Mouse (Mus musculus): ENCODE measurements around the gene Slc29a3. TPM values are rescaled to one million over a fixed set of nuclear protein-coding genes. Genes with fewer than 3 reads are reported as not detected.
A peak's percentile ranks its signal among the peaks of the same experiment; 100 is the strongest.

Gene Slc29a3
- polyA plus RNA-seq, 1 experiment from 2014 or later: 12.7 TPM

DNA sequence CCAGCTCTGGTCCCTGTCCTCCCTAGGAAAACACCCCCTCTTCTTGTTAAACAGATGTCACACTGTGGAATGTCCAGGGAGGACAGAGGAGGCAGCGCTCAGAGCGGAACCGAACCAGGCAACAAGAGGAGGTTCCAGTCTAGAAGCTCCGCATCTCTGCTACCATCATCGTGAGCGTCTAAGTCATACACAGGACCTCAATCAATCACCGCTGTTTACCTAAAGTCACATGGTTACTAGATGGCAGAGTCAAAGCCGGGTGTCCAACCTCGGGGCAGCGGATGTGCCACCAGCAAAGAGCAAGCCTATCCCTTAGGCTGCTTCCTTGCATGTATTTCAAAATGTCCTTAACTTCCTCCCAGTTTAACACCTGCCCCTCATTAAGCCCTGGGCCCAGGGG, 39.8 kb upstream of the Slc29a3 start:
- no peaks in the 10 kb centered on the region for H3K9me3 ChIP-seq (replicated peaks)
- H3K4me3 ChIP-seq: no peak overlapping the region
- no peak overlapping the region for H3K27ac ChIP-seq
- peaks cover 37% of the 10 kb centered on the region for H3K4me1 ChIP-seq
- no peak for ATAC-seq
- H3K9ac ChIP-seq: no peak overlapping the region
- WGBS: 60% methylated on average over 10 of the region's 10 CpGs
- no peaks in the 10 kb centered on the region for H3K36me3 ChIP-seq (ENCODE audit: poor library complexity, severe bottlenecking)
- no peak overlapping the region for H3K4me2 ChIP-seq
- 0 out of 2 replicates have a peak, but pooled peaks cover 3% of the 10 kb centered on the region for H3K27me3 ChIP-seq

DNA sequence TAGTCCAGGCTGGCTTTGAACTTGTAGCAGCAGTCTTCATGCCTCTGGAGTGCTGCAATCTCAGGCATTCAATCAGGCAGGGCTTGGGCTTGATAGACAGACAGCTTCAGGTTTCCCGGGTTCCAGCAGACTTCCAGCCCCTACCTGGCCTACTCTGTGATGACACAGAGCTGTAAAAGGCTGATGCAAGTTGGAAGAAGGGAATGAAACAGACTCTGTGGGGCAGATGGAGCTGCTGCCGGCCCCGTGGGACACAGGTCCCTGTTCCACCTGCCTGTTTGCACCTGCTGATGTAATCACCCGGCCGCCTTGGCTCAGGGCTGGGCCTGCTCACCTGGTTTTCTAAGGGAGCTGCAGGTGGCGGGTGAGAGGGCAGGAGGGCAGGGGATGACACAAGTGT, 38.3 kb upstream of the Slc29a3 start:
- H3K9ac ChIP-seq: no peak overlapping the region
- no peaks in the 10 kb centered on the region for H3K36me3 ChIP-seq (ENCODE audit: poor library complexity, severe bottlenecking)
- peaks cover 37% of the 10 kb centered on the region for H3K4me1 ChIP-seq
- H3K27me3 ChIP-seq: 0 out of 2 replicates have a peak, but pooled peaks cover 3% of the 10 kb centered on the region
- H3K27ac ChIP-seq: no peak overlapping the region
- H3K4me2 ChIP-seq: no peak overlapping the region
- no peaks in the 10 kb centered on the region for H3K9me3 ChIP-seq (replicated peaks)
- no peak overlapping the region for H3K4me3 ChIP-seq
- WGBS: 89% methylated on average over 6 of the region's 6 CpGs
- ATAC-seq: no peak

DNA sequence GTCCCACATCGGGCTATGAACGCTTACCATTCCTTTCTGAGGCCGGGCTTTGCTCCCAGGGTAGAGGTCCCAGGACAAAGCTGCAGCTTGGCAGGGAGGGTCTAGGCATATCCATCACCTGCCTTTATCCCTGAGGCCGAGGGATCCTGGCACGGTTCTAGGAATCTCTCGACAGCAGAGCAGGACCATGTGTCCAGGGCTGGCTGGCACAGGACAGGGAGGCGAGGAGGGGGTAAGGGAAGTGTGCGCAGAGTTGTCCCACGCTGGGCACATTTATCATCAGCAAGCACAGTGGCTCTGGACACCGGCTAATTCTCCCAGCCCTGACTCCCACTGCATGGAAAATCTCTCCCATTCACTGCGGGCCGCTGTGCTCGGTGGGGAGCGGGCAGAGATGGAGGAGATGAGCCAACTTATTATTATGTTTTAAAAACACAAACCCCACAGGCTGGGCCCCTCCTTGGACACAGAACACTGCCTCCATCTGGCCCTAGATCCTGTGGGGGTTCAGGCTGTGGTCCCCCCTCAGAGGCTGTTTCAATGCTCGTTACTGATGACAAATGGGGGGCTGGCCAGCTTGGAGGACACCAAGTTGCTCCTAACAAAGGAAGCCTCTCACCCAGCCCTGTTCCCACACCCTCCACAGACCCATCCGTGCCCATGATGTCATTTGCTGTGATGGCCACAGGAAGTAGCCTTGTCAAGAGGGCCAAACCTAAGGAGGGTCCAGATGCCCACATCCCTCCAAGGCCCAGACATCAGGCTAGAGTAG, 34.9 kb upstream of the Slc29a3 start:
- ATAC-seq: no peak
- Histone ChIP-seq H3K4me2 (no peak overlapping the region), H3K9me3 (replicated peaks) (no peaks in the 10 kb centered on the region), H3K27me3 (no peaks in the 10 kb centered on the region), H3K4me3 (no peak overlapping the region), H3K36me3 (ENCODE audit: poor library complexity, severe bottlenecking) (no peaks in the 10 kb centered on the region), H3K9ac (no peak overlapping the region), H3K4me1 (peaks cover 9% of the 10 kb centered on the region; the same call in 1 of the 2 replicates), H3K27ac (no peak overlapping the region)
- 77% methylated on average over 16 of the region's 16 CpGs for WGBS

DNA sequence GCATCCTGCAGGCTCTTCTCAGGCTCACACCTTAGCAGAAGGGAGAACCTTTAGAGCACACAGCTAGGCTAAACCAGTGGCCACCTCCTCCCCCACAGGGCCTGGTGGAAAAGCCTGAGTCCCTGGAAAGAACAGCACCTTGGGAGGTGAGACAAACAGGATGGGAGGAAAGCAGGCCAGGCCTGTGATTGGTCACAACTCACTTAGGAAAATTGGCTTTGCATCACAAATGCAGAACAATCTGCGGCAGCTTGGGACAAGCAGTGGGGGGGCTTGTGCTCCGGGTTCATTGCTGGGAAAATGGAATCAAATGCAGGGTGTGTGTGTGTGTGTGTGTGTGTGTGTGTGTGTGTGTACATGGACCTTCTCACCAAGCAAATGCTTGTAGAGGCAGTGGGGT, 31.0 kb upstream of the Slc29a3 start:
- H3K4me2 ChIP-seq: no peak overlapping the region
- no peak overlapping the region for H3K27ac ChIP-seq
- 36% methylated on average over 2 of the region's 2 CpGs for WGBS
- no peak for ATAC-seq
- peak overlapping the region; percentile 7; the same call in 1 of the 2 replicates for H3K9ac ChIP-seq
- H3K36me3 ChIP-seq (ENCODE audit: poor library complexity, severe bottlenecking): no peaks in the 10 kb centered on the region
- H3K9me3 ChIP-seq (replicated peaks): no peaks in the 10 kb centered on the region
- no peaks in the 10 kb centered on the region for H3K27me3 ChIP-seq
- no peak overlapping the region for H3K4me3 ChIP-seq
- H3K4me1 ChIP-seq: peaks cover 6% of the 10 kb centered on the region; the same call in 1 of the 2 replicates

DNA sequence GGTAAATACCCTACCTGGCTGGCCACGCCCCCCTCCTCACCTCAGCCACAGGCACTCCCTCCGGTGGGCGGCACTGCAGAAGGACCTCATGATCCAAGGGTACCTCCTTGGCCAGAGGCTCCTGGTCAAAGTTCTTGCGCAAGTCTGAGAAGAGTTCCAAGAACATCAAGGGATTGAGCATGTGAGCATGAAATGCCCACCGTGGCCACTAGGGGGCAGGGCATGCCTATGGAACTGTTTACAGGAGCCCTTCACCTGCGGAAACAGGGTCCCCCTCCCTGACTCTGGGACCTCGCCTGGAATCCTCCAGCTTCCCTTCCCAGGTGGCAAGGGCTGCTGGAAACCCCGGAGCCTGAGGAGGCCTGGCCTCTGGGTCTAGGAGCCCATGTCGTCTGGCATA, 27.0 kb upstream of the Slc29a3 start:
- peak overlapping the region; percentile 34 for H3K4me2 ChIP-seq

DNA sequence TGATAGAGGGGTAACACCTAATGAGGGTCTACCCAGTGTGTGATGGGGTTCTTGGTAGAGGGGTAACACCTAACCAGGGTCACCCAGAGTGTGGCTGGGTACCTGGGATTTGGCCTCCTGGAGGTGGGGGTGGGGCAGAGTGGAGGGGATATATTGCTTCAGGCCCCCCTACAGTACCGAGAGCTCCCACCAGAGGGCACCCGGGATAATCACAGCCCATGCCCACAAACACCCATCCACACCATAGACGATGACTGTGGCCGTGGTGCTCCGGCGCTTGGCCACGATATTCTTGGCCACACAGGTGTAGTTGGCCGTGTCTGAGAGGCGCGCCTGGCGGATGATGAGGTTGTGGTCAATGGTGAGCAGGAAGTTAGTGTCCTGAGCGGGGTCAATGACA, 25.9 kb upstream of the Slc29a3 start:
- H3K4me1 ChIP-seq: no peaks in the 10 kb centered on the region
- H3K4me3 ChIP-seq: no peak overlapping the region
- no peak overlapping the region for H3K4me2 ChIP-seq
- WGBS: 69% methylated on average over 12 of the region's 12 CpGs
- H3K27ac ChIP-seq: no peak overlapping the region
- H3K36me3 ChIP-seq (ENCODE audit: poor library complexity, severe bottlenecking): no peaks in the 10 kb centered on the region
- H3K9ac ChIP-seq: no peak overlapping the region
- no peaks in the 10 kb centered on the region for H3K9me3 ChIP-seq (replicated peaks)
- ATAC-seq: 0 out of 2 replicates have a peak, but pooled peaks have one; percentile 11
- no peaks in the 10 kb centered on the region for H3K27me3 ChIP-seq

More for the DNA sequence above, 27.0 kb upstream of the Slc29a3 start:
- WGBS: 13% methylated on average over 9 of the region's 9 CpGs
- Histone ChIP-seq H3K36me3 (ENCODE audit: poor library complexity, severe bottlenecking) (no peaks in the 10 kb centered on the region), H3K9ac (no peak overlapping the region), H3K27ac (no peak overlapping the region), H3K27me3 (no peaks in the 10 kb centered on the region), H3K9me3 (replicated peaks) (no peaks in the 10 kb centered on the region), H3K4me3 (no peak overlapping the region), H3K4me1 (no peaks in the 10 kb centered on the region)
- peak; percentile 63 for ATAC-seq

DNA sequence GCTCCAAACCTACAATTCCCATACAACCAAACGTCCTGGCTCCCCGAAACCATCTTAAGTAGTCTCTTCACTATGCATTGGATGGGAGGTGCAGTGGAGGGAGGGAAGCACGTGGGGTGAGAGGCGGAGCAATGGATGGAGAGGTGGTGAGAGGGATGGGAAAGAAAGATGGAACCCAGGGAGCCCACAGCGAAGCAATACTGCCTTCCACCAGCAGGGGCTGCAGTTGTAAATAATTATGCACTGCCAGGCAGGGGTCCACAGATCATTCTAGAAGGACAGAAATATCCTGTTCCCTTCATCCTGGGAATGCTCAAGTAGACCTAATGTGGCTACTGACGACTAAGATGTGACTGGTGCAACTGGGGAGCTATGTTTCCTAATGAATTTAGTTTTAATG, 22.9 kb upstream of the Slc29a3 start:
- no peak overlapping the region for H3K27ac ChIP-seq
- WGBS: 71% methylated on average over 6 of the region's 6 CpGs
- H3K4me2 ChIP-seq: no peak overlapping the region
- no peak for ATAC-seq
- no peaks in the 10 kb centered on the region for H3K36me3 ChIP-seq (ENCODE audit: poor library complexity, severe bottlenecking)
- no peak overlapping the region for H3K4me3 ChIP-seq
- no peaks in the 10 kb centered on the region for H3K4me1 ChIP-seq
- H3K9ac ChIP-seq: no peak overlapping the region
- H3K9me3 ChIP-seq (replicated peaks): no peaks in the 10 kb centered on the region
- H3K27me3 ChIP-seq: no peaks in the 10 kb centered on the region

DNA sequence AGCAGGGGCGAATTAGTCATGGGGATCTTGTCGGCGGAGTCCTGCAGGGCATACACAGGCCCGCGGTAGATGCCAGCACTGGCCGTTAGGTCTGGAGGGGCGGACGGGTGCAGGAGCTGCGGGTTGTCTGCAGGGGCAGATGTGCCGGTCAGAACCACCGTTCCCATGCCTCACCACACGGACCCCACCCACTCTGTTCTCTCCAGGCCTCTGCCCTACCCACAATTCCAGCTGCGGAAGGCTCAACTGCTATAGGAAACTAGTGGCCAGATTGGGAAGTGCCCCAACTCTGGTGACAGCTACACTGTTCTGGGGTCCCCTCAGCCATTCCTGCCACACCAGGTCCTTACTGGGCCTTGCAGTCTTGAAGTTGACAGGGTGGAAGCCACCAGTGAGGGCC, 22.0 kb upstream of the Slc29a3 start:
- H3K36me3 ChIP-seq (ENCODE audit: poor library complexity, severe bottlenecking): no peaks in the 10 kb centered on the region
- no peak overlapping the region for H3K9ac ChIP-seq
- no peaks in the 10 kb centered on the region for H3K27me3 ChIP-seq
- H3K4me1 ChIP-seq: no peaks in the 10 kb centered on the region
- no peak overlapping the region for H3K4me2 ChIP-seq
- H3K4me3 ChIP-seq: no peak overlapping the region
- H3K27ac ChIP-seq: no peak overlapping the region
- H3K9me3 ChIP-seq (replicated peaks): no peaks in the 10 kb centered on the region
- ATAC-seq: no peak
- WGBS: 92% methylated on average over 13 of the region's 13 CpGs

DNA sequence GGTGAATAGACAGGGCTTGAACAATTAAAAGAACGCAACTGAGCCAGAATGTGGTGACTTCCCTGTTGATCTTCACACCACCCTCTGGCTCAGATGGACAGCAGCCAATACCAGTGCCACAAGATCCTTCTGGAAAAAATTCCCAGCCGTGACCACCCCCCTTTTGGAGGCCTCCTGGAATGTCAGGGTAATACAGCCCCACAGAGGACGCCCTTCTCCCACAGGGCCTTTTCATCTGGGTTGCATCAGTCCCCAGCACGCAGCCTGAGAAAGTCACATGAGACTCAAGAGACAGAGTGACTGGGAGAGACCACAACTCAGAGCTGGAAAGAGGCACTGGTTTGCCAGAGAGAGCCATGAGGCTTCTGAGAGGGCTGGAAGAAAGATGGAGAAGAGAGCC, 18.3 kb upstream of the Slc29a3 start:
- ATAC-seq: no peak
- H3K9me3 ChIP-seq (replicated peaks): no peaks in the 10 kb centered on the region
- 73% methylated on average over 4 of the region's 4 CpGs for WGBS

DNA sequence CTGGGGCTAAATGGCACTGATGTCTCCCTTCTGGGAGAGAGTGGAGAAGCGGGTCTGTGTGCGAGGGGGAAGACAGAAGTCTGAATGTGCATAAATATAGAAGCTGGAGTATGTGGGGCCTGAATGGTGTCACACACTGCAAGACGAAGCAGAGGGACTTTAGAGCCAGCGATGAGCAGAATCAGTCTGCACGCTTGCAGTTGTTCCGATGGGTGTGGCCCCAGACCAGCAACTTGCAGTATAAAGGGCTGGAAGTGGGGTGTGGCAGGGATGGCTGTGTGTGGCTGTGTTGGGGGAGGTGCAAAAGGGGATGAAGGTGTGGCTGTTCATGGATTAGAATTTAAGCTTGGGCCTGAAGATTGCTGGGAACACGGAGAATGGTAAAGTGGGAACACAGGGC, 16.0 kb upstream of the Slc29a3 start:
- 83% methylated on average over 7 of the region's 7 CpGs for WGBS
- H3K9me3 ChIP-seq (replicated peaks): no peaks in the 10 kb centered on the region

More for the DNA sequence above, 18.3 kb upstream of the Slc29a3 start:
- H3K36me3 ChIP-seq (ENCODE audit: poor library complexity, severe bottlenecking): peaks cover 9% of the 10 kb centered on the region; the same call in 1 of the 2 replicates
- no peaks in the 10 kb centered on the region for H3K27me3 ChIP-seq
- H3K4me1 ChIP-seq: no peaks in the 10 kb centered on the region
- H3K4me3 ChIP-seq: no peak overlapping the region
- no peak overlapping the region for H3K4me2 ChIP-seq
- H3K27ac ChIP-seq: no peak overlapping the region
- no peak overlapping the region for H3K9ac ChIP-seq

DNA sequence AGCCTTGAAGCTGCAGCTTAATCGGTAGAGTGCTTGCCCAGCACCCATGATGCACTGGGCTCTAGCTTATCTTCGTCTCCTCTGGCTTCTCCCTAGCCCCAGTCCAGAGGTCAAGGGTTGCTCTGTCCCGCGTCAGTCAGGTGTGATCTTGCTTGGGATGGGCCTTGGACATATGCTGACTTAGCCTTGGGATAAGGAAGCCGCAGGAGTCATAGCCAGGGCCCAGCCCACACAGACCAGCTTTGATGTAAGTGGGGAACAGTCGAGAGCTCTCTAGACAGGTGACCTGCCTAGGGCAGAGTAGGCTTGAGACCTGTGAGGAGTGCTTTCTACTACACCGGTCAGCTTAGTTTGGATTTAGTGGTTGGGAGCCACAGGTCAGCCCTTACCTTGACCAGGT, 14.8 kb upstream of the Slc29a3 start:
- H3K27ac ChIP-seq: no peak overlapping the region
- no peak overlapping the region for H3K9ac ChIP-seq
- H3K9me3 ChIP-seq (replicated peaks): no peaks in the 10 kb centered on the region
- no peak overlapping the region for H3K4me3 ChIP-seq
- no peaks in the 10 kb centered on the region for H3K4me1 ChIP-seq
- H3K27me3 ChIP-seq: no peaks in the 10 kb centered on the region
- ATAC-seq: no peak
- H3K4me2 ChIP-seq: no peak overlapping the region
- peaks cover 14% of the 10 kb centered on the region; the same call in 1 of the 2 replicates for H3K36me3 ChIP-seq (ENCODE audit: poor library complexity, severe bottlenecking)
- 89% methylated on average over 7 of the region's 7 CpGs for WGBS

More for the DNA sequence above, 16.0 kb upstream of the Slc29a3 start:
- no peak overlapping the region for H3K9ac ChIP-seq
- H3K4me1 ChIP-seq: no peaks in the 10 kb centered on the region
- H3K36me3 ChIP-seq (ENCODE audit: poor library complexity, severe bottlenecking): peaks cover 14% of the 10 kb centered on the region; the same call in 1 of the 2 replicates
- no peak overlapping the region for H3K4me3 ChIP-seq
- H3K27me3 ChIP-seq: no peaks in the 10 kb centered on the region
- no peak for ATAC-seq
- H3K27ac ChIP-seq: no peak overlapping the region
- H3K4me2 ChIP-seq: no peak overlapping the region

DNA sequence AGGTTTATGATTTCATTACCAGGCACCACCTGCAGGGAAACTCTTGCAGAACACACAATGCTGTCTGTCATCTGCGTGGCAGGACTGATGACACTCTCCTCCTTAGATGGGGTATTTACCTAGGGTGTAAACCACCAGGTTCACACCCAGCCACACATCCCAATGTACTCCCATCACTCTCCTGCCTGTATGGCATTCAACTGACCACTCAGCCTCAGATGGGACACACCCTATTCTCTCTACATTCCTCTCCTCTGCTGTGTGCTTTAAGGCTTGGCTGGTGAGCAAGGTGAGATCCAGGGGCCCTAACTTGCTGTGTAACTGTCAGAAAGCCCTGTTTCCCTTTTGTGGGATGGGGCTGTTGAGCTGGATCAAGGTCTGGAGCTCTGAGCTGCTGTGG, 9.5 kb upstream of the Slc29a3 start:
- 0 out of 2 replicates have a peak, but pooled peaks cover 6% of the 10 kb centered on the region for H3K36me3 ChIP-seq (ENCODE audit: poor library complexity, severe bottlenecking)
- H3K4me2 ChIP-seq: no peak overlapping the region
- no peak overlapping the region for H3K9ac ChIP-seq
- H3K27ac ChIP-seq: no peak overlapping the region
- no peaks in the 10 kb centered on the region for H3K27me3 ChIP-seq
- H3K4me1 ChIP-seq: no peaks in the 10 kb centered on the region
- H3K4me3 ChIP-seq: no peak overlapping the region
- ATAC-seq: no peak
- no peaks in the 10 kb centered on the region for H3K9me3 ChIP-seq (replicated peaks)
- WGBS: 63% methylated on average over 1 of the region's 1 CpGs

All from forebrain, embryonic 13.5 days (tissue).